Mouse (Mus musculus) stomach, embryonic 16.5 days (tissue): ENCODE measurements at regions not wholly inside any gene's neighbourhood (a gene's known extent, or its start where the extent isn't known, plus 50 kb on each side); places are given as distances from the start of the nearest gene placed in this dataset.
A peak's percentile ranks its signal among the peaks of the same experiment; 100 is the strongest.

ENCODE experiments used
- ATAC-seq: fragments of 200-750 bp; cut with Nextera tagmentation; 2 replicates; pipeline ENCODE4 v1.8.0; 2017; ENCODE audit warnings: moderate number of reproducible peaks, moderate TSS enrichment; ENCODE audit not compliant: insufficient read depth, low FRiP score
- H3K27ac ChIP-seq: fragments of 300-500 bp; sonication (generic); 2 replicates; pipeline ENCODE4 v1.5.1; 2014; ENCODE audit warnings: low read length
- H3K27me3 ChIP-seq: fragments of 300-500 bp; sonication (generic); 2 replicates; pipeline ENCODE4 v1.6.1; 2014; ENCODE audit warnings: low read length, control low read depth, mixed read lengths; ENCODE audit not compliant: control insufficient read depth, insufficient read depth
- H3K36me3 ChIP-seq: fragments of 300-500 bp; sonication (generic); 2 replicates; pipeline ENCODE4 v1.6.1; 2014; ENCODE audit warnings: low read length; ENCODE audit not compliant: control insufficient read depth, insufficient read depth
- H3K4me1 ChIP-seq: fragments of 300-500 bp; sonication (generic); 2 replicates; pipeline ENCODE4 v1.6.1; 2014; ENCODE audit warnings: low read length, control low read depth, mixed read lengths; ENCODE audit not compliant: control insufficient read depth, insufficient read depth
- H3K4me2 ChIP-seq: fragments of 300-500 bp; sonication (generic); 2 replicates; pipeline ENCODE4 v1.6.1; 2014; ENCODE audit warnings: low read depth, low read length, mixed read lengths
- H3K4me3 ChIP-seq: fragments of 300-500 bp; sonication (generic); replicated peaks from 2 replicates; pipeline ENCODE4 v1.5.1; 2014; ENCODE audit warnings: mild to moderate bottlenecking, low read length
- H3K9ac ChIP-seq: fragments of 300-500 bp; sonication (generic); 2 replicates; pipeline ENCODE4 v1.6.1; 2014; ENCODE audit warnings: low read length
- H3K9me3 ChIP-seq: fragments of 300-500 bp; sonication (generic); replicated peaks from 2 replicates; pipeline ENCODE4 v1.6.1; 2016; ENCODE audit warnings: low read length, control low read depth; ENCODE audit not compliant: control insufficient read depth
- WGBS: fragments of 180-500 bp; shearing (Covaris S2); extraction: QIAGEN DNeasy Blood & Tissue Kit; methylation state at CpG from one replicate; pipeline ENCODE4 v1.1.7; 2014; 5-methylcytosine and 5-hydroxymethylcytosine counted together

- H3K4me3 ChIP-seq, result no peak overlapping the region
- H3K9me3 ChIP-seq, result no peaks in the 10 kb centered on the region
- H3K4me1 ChIP-seq, result 0 out of 2 replicates have a peak, but pooled peaks cover 5% of the 10 kb centered on the region
- no peaks in the 10 kb centered on the region for H3K27me3 ChIP-seq
- H3K4me2 ChIP-seq, result no peak overlapping the region
- peak; percentile 79 for ATAC-seq
- H3K36me3 ChIP-seq, result no peaks in the 10 kb centered on the region
- no peak overlapping the region for H3K9ac ChIP-seq
- WGBS, result 27% methylated on average over 8 of the region's 8 CpGs
- 0 out of 2 replicates have a peak overlapping the region, but pooled peaks have one; percentile 18 for H3K27ac ChIP-seq
These were observed 81.5 kb upstream of the Rgs1 start for GRCm38 (mm10) chr1:144330365-144331050.

GRCm38 (mm10) chr1:144319406-144319805 lies 70.4 kb upstream of the Rgs1 start:
- no peaks in the 10 kb centered on the region for H3K36me3 ChIP-seq
- H3K27me3 ChIP-seq, result no peaks in the 10 kb centered on the region
- H3K9me3 ChIP-seq, result no peaks in the 10 kb centered on the region
- ATAC-seq, result no peak
- 77% methylated on average over 6 of the region's 6 CpGs for WGBS
- no peaks in the 10 kb centered on the region for H3K4me1 ChIP-seq
- no peak overlapping the region for H3K4me2 ChIP-seq
- H3K4me3 ChIP-seq, result no peak overlapping the region
- H3K27ac ChIP-seq, result no peak overlapping the region
- H3K9ac ChIP-seq, result no peak overlapping the region

- no peak for ATAC-seq
- Histone ChIP-seq H3K4me3 (no peak overlapping the region), H3K36me3 (no peaks in the 10 kb centered on the region), H3K27me3 (no peaks in the 10 kb centered on the region), H3K4me2 (no peak overlapping the region), H3K9me3 (no peaks in the 10 kb centered on the region), H3K27ac (no peak overlapping the region), H3K9ac (no peak overlapping the region), H3K4me1 (no peaks in the 10 kb centered on the region)
- 66% methylated on average over 1 of the region's 1 CpGs for WGBS
These were observed 69.2 kb upstream of the Rgs1 start for GRCm38 (mm10) chr1:144318289-144318688.

DNA sequence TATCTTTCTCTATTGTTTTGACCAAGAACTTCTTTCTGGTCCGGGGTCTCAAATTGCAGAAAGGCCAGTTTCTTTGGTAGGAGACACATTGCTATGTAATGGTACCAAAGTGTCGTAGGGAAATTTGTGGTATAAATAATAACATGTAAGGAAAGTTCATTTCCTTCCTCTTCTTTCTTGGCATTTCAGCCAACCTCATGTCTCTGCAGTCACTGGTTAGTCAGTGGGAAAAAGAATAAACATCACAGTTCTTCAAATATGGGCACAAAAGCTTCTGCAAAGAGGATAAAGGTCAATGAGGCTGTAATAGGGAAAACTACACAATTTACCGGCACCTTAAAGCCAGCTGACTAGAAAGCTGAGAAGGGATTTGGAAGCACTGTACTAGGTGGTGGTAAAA lies 68.5 kb upstream of the Rgs1 start:
- 70% methylated on average over 3 of the region's 3 CpGs for WGBS
- no peak overlapping the region for H3K4me3 ChIP-seq
- H3K9me3 ChIP-seq, result no peaks in the 10 kb centered on the region
- no peaks in the 10 kb centered on the region for H3K36me3 ChIP-seq
- ATAC-seq, result no peak
- H3K27ac ChIP-seq, result no peak overlapping the region
- no peaks in the 10 kb centered on the region for H3K27me3 ChIP-seq
- H3K4me2 ChIP-seq, result no peak overlapping the region
- no peaks in the 10 kb centered on the region for H3K4me1 ChIP-seq
- H3K9ac ChIP-seq, result no peak overlapping the region

DNA sequence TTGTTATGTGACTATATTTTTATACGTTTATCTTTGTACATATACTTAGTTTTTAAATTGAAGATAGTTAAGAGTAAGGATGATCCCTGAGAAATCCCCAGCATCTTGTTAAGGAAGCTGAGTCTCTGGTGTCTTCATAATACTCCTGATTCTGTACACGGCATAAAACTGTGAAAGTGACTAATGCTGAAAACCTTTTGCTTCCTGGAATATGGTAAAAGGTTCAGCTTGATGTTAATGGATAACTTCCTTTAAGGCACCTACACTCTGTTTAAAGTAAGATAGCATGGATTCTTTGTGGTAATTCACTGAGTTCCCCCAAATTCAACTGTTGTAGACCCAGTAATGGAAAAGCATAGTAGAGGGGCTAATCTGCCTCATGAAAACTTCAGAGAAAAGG lies 67.2 kb upstream of the Rgs1 start:
- ATAC-seq, result no peak
- no peaks in the 10 kb centered on the region for H3K4me1 ChIP-seq
- no peak overlapping the region for H3K4me3 ChIP-seq
- H3K9ac ChIP-seq, result no peak overlapping the region
- H3K4me2 ChIP-seq, result no peak overlapping the region
- no peak overlapping the region for H3K27ac ChIP-seq
- H3K27me3 ChIP-seq, result no peaks in the 10 kb centered on the region
- no peaks in the 10 kb centered on the region for H3K36me3 ChIP-seq
- WGBS, result 79% methylated on average over 2 of the region's 2 CpGs
- H3K9me3 ChIP-seq, result no peaks in the 10 kb centered on the region

- 69% methylated on average over 2 of the region's 2 CpGs for WGBS
- Histone ChIP-seq H3K9ac (no peak overlapping the region), H3K4me2 (no peak overlapping the region), H3K9me3 (no peaks in the 10 kb centered on the region), H3K4me3 (no peak overlapping the region), H3K4me1 (no peaks in the 10 kb centered on the region), H3K27me3 (no peaks in the 10 kb centered on the region), H3K27ac (no peak overlapping the region), H3K36me3 (no peaks in the 10 kb centered on the region)
- ATAC-seq, result no peak
These were observed 65.3 kb upstream of the Rgs1 start for GRCm38 (mm10) chr1:144314382-144314781.

- Histone ChIP-seq H3K4me3 (no peak overlapping the region), H3K27ac (no peak overlapping the region), H3K36me3 (no peaks in the 10 kb centered on the region), H3K4me2 (no peak overlapping the region), H3K4me1 (no peaks in the 10 kb centered on the region), H3K27me3 (no peaks in the 10 kb centered on the region), H3K9me3 (no peaks in the 10 kb centered on the region), H3K9ac (no peak overlapping the region)
- 89% methylated on average over 1 of the region's 1 CpGs for WGBS
- ATAC-seq, result no peak
These were observed 64.3 kb upstream of the Rgs1 start for GRCm38 (mm10) chr1:144313318-144313717.

- Histone ChIP-seq H3K27ac (no peak overlapping the region), H3K4me2 (no peak overlapping the region), H3K9me3 (no peaks in the 10 kb centered on the region), H3K4me1 (no peaks in the 10 kb centered on the region), H3K36me3 (no peaks in the 10 kb centered on the region), H3K4me3 (no peak overlapping the region), H3K9ac (no peak overlapping the region), H3K27me3 (no peaks in the 10 kb centered on the region)
- 53% methylated on average over 3 of the region's 3 CpGs for WGBS
- no peak for ATAC-seq
These were observed 60.9 kb upstream of the Rgs1 start for GRCm38 (mm10) chr1:144309901-144310300.

GRCm38 (mm10) chr1:144308313-144308712 lies 59.3 kb upstream of the Rgs1 start:
- no peak for ATAC-seq
- Histone ChIP-seq H3K9ac (no peak overlapping the region), H3K27ac (no peak overlapping the region), H3K27me3 (no peaks in the 10 kb centered on the region), H3K9me3 (no peaks in the 10 kb centered on the region), H3K36me3 (no peaks in the 10 kb centered on the region), H3K4me2 (no peak overlapping the region), H3K4me3 (no peak overlapping the region), H3K4me1 (no peaks in the 10 kb centered on the region)
- 78% methylated on average over 5 of the region's 5 CpGs for WGBS
